Mouse (Mus musculus) embryonic fibroblast, embryonic 13.5 days (primary cell): Measurements from ENCODE around the gene Il6st.

Source experiments
- CTCF ChIP-seq: IDR thresholded peaks from 2 replicates; pipeline ENCODE4 v1.5.1; 2011; ENCODE audit warnings: mild to moderate bottlenecking, control low read depth, low read length, moderate library complexity, borderline replicate concordance; ENCODE audit not compliant: insufficient read depth
- POLR2A ChIP-seq: IDR thresholded peaks from 2 replicates; pipeline ENCODE4 v1.6.1; 2011; ENCODE audit warnings: low read depth, mild to moderate bottlenecking, control low read depth, low read length, moderate library complexity

DNA sequence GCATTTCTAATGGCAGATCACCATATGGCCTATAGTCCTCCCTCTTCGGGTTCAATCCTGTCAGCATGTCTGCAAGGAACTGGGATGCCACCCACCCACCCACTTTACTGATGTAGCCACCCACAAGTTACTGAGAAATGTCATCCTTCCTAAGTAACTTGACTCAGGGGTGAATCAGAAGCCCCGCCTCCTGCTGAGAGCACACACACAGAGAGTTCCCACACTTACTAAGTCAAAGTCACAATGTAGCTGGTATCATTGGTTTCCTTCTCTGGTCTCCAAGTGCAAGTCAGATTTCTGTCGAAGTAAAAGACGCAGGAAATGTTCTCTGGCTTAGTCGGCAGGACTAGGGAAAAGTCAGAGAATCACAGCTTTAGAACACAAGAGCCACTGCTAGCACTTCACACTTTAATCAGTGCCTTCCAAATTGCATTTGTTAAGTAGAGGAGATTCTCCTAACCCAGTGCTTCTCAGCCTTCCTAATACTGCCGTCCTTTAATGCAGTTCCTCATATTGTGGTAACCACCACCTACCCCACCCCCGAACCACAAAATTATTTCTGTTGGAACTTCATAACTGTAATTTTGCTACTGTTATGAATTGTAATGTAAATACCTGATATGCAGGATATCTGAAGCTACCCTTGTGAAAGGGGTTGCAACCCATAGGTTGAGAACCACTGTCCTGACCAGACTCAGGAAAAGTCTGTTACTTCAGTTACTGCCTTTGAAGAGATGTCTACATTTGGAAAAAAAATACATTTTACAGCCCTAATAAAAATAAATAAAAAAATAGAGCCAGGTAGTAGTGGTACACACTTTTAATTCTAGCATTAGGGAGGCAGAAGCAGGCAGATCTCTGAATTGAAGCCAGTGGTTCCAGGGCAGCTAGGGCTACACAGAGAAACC is 88.0 kb downstream of the Il6st start:
- TF ChIP-seq POLR2A (no peak), CTCF (no peak)
